Mouse (Mus musculus) macrophage (primary cell): ENCODE results near the gene Ackr2. TPM values are rescaled to one million over a fixed set of nuclear protein-coding genes. Genes with fewer than 3 reads are reported as not detected.

ENCODE experiments used
- H3K27ac ChIP-seq: fragments of 350-480 bp; formaldehyde crosslinking; 2 replicates; pipeline ENCODE4 v1.9.0; 2021
- H3K36me3 ChIP-seq: fragments of 350-480 bp; formaldehyde crosslinking; 2 replicates; pipeline ENCODE4 v1.9.0; 2021; ENCODE audit errors: inconsistent target
- H3K4me3 ChIP-seq: fragments of 350-480 bp; formaldehyde crosslinking; 2 replicates; pipeline ENCODE4 v1.9.0; 2021; ENCODE audit errors: inconsistent target
- H3K79me2 ChIP-seq: fragments of 350-480 bp; formaldehyde crosslinking; 2 replicates; pipeline ENCODE4 v1.9.0; 2021; ENCODE audit errors: inconsistent target
- WGBS: methylation state at CpG from one replicate; pipeline ENCODE4 v1.1.7; 2026; ENCODE audit warnings: inconsistent platforms; ENCODE audit not compliant: missing documents; 5-methylcytosine and 5-hydroxymethylcytosine counted together
- polyA plus RNA-seq: library from polyadenylated mRNA; stranded (reverse); fragments of 250-400 nt; gene quantifications from 3 replicates; pipeline ENCODE4 v1.2.4, GENCODE M21; 2018; ENCODE audit warnings: inconsistent platforms
- total RNA-seq, 78 experiments: library from RNA; depleted of rRNA; stranded (reverse); fragments of 250-400 nt; gene quantifications; 1 replicate in 9 of 78; 2 replicates in 24 of 78; 3 replicates in 43 of 78; 4 replicates in 2 of 78; pipeline ENCODE4 v1.2.4; 2018; ENCODE audit warnings: inconsistent platforms in 56 of 78

Ackr2 gene
- total RNA-seq (2018; cell fraction: chromatin; rRNA removed): not detected
- total RNA-seq (2018; cell fraction: cytosol; rRNA removed): not detected
- total RNA-seq (2018; cell fraction: nucleus; rRNA removed): under 1 TPM in 1 of 26 experiments, not detected in 25; 0.34 TPM
- not detected in 3 replicates for polyA plus RNA-seq

DNA sequence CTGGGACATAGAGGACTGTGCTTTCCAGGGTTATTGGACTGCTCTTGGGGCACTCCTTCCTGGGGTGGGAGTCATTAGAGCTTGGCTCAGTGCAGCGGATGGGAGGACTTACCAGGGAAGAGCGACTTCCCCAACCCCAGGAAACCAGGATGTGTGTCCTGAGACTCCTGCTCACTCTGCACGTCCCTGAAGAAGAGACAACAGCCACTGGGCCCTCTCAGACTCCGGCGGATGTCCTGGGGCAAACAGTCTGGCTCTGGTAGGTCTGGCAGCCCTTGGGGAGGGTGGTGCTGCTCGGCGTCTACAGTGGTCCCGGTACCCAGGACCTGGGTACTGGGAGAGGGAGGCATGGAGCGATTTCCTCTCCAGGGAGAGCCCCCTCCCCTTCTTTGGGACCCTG lies at the start of gene Ackr2:
Gene Ackr2 (plus strand): TSS at position 111 of the 400 bp plus-strand sequence.
- Histone ChIP-seq H3K27ac (no peak within 1 kb of the TSS), H3K4me3 (no peak within 1 kb of the TSS), H3K79me2 (no peaks in the 10 kb centered on the region), H3K36me3 (no peaks in the 10 kb centered on the region)
- WGBS: 93% methylated on average over 9 of the region's 9 CpGs

DNA sequence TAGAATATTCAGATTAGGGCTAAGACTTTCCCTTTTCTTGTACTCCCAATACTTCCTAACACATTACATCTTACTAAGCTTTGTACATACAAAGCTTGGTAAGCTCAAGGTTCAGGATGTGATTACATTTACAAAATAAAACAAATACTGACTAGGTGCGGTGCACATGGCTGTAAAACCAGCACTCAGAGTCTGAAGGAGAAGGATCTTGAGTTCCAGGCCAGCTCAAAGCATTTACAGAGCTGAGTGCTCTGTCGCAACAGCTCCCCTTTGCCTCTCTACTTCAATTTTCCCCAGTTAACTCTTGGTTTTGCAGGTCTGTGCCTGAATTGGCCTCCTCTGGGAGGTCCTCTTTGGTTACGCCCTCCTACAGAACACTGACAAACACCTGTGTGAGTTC lies 43.9 kb upstream of the Ackr2 start:
- H3K27ac ChIP-seq: no peak overlapping the region
- WGBS: 100% methylated on average over 3 of the region's 3 CpGs
- no peak overlapping the region for H3K4me3 ChIP-seq
- H3K36me3 ChIP-seq: peaks cover 19% of the 10 kb centered on the region; the same call in 1 of the 2 replicates
- peaks cover 42% of the 10 kb centered on the region for H3K79me2 ChIP-seq

GRCm38 (mm10) chr9:121856649-121857416 lies 41.3 kb upstream of the Ackr2 start:
- peak overlapping the region; percentile 60 for H3K4me3 ChIP-seq
- H3K27ac ChIP-seq: peak overlapping the region; percentile 39; the same call in 1 of the 2 replicates
- peaks cover 42% of the 10 kb centered on the region for H3K79me2 ChIP-seq
- no peaks in the 10 kb centered on the region for H3K36me3 ChIP-seq
- 2% methylated on average over 38 of the region's 39 CpGs for WGBS

DNA sequence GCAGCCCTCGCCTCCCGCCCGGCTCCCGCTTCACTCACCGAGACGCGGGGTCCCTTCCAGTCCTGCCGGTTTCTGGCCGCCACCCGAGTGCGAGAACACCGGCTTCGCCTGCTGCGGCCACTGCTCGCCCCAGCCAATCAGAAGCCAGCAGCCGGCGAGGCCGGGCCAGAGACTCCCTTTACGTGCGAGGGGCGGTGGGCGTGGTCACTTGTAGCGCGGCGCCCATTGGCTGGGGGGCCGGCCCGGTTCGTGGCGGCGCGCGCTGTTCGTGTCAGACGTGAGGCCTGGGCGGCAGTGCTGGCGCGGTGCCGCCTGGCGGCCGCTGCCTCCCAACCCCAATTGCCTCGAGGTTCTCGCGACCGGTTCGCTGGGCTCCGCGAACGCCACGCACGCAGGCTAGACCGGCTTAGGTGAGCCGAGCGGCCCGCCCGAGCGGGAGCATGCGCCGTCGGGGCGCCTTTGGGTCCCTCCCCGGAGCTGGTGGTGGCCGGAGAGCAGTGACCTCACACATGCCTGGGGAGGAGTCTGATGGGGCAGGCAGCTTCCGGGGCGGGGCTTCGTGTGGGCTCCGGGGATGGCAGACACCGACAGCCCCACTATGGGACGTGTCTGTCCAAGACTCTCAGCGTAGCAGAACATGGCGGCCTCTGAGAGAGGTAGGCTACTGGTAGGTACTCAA lies 40.5 kb upstream of the Ackr2 start:
- WGBS: under 1% methylated on average over 65 of the region's 70 CpGs
- Histone ChIP-seq H3K79me2 (peaks cover 42% of the 10 kb centered on the region), H3K27ac (peak overlapping the region; percentile 84), H3K36me3 (no peaks in the 10 kb centered on the region), H3K4me3 (peak overlapping the region; percentile 60)

DNA sequence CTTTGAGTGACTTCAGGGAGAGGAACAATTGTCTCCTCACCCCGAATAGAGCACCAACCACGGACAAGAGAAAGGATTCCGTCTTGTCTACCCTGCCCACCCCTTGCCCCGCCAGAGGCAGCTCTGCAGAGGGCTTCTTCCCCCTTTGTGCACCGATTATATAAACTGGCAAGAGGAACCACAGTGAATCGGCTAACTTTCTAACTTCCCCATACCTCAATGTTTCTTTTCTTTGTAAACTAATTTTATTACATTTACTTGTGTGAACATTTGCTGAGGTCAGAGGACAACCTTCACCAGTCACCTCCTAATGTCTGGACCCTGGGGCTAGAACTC lies 40.0 kb upstream of the Ackr2 start, which contains the start of gene Higd1a:
Gene Higd1a (minus strand): TSS at position 210 of the 336 bp plus-strand sequence.
- H3K27ac ChIP-seq: peak within 1 kb of the TSS; percentile 84
- 0% methylated on average over 6 of the region's 6 CpGs for WGBS
- H3K4me3 ChIP-seq: peak within 1 kb of the TSS; percentile 60
- peaks cover 38% of the 10 kb centered on the region for H3K79me2 ChIP-seq
- no peaks in the 10 kb centered on the region for H3K36me3 ChIP-seq

DNA sequence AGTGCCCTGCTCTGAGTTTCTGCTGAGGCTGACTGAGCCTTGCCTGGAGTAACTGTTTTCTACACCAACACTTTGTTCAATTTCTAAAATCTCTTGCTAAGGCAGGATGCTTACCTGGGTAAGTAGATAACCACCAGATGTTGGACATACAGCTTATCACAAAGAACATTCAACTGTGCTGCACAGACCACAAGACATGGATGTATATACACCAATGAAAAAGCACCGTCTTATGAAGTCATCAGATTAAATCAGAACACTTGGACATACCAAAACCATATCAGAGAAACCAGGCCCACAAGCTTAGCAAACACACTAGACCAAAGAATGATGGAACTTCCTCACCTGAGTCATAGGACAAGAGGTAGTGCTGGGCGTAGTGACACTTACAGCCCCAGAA lies 38.8 kb upstream of the Ackr2 start:
- no peak overlapping the region for H3K4me3 ChIP-seq
- no peaks in the 10 kb centered on the region for H3K36me3 ChIP-seq
- WGBS: 91% methylated on average over 2 of the region's 2 CpGs
- H3K27ac ChIP-seq: no peak overlapping the region
- peaks cover 26% of the 10 kb centered on the region for H3K79me2 ChIP-seq

DNA sequence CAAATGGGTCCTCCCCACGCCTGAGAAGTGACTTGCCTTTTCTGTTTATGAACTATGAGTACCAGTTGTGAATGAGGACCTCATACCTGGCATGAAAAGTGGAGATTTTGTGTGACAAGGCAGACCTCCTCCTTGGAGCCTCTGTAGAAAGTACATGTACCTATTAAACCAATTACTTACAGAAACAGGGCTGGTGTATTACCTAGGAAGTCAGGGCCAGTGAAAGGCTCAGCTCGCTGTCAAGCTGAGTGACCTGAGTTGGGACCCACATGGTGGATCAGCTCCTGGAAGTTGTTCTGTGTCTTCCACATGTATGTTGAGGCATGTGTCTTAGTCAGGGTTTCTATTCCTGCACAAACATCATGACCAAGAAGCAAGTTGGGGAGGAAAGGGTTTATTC lies 37.2 kb upstream of the Ackr2 start:
- H3K4me3 ChIP-seq: no peak overlapping the region
- WGBS: 100% methylated on average over 2 of the region's 2 CpGs
- no peaks in the 10 kb centered on the region for H3K36me3 ChIP-seq
- H3K27ac ChIP-seq: no peak overlapping the region
- peaks cover 10% of the 10 kb centered on the region for H3K79me2 ChIP-seq

- Histone ChIP-seq H3K27ac (no peak overlapping the region), H3K36me3 (no peaks in the 10 kb centered on the region), H3K79me2 (no peaks in the 10 kb centered on the region), H3K4me3 (no peak overlapping the region)
- WGBS: 95% methylated on average over 4 of the region's 4 CpGs
These were observed 33.3 kb upstream of the Ackr2 start for GRCm38 (mm10) chr9:121864837-121865236.

GRCm38 (mm10) chr9:121865425-121866008 lies 32.6 kb upstream of the Ackr2 start:
- H3K36me3 ChIP-seq: no peaks in the 10 kb centered on the region
- no peak overlapping the region for H3K4me3 ChIP-seq
- no peaks in the 10 kb centered on the region for H3K79me2 ChIP-seq
- WGBS: 73% methylated on average over 3 of the region's 3 CpGs
- H3K27ac ChIP-seq: no peak overlapping the region

DNA sequence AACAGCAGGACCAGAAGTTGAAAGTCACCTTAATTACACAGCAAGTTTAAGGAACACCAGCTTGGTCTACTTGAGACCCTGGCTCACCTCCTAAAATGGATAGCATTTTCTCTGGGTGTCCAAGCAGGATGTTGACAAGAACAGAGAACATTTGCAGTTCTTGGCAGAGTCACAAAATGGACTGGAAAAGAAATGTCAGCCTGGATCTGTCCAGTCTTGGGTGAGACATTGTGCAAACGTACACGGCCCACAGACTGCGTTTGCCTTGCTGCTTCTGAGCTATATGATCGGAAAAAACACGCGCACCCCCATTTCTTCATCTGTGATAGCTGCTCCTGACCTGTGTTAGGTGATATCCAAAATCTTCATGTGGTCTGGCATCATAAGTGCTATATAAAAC lies 30.5 kb upstream of the Ackr2 start:
- H3K27ac ChIP-seq: no peak overlapping the region
- H3K79me2 ChIP-seq: no peaks in the 10 kb centered on the region
- no peaks in the 10 kb centered on the region for H3K36me3 ChIP-seq
- H3K4me3 ChIP-seq: no peak overlapping the region
- 95% methylated on average over 6 of the region's 6 CpGs for WGBS

GRCm38 (mm10) chr9:121868236-121868635 lies 29.9 kb upstream of the Ackr2 start:
- Histone ChIP-seq H3K79me2 (no peaks in the 10 kb centered on the region), H3K27ac (no peak overlapping the region), H3K4me3 (no peak overlapping the region), H3K36me3 (no peaks in the 10 kb centered on the region)
- 92% methylated on average over 6 of the region's 6 CpGs for WGBS

DNA sequence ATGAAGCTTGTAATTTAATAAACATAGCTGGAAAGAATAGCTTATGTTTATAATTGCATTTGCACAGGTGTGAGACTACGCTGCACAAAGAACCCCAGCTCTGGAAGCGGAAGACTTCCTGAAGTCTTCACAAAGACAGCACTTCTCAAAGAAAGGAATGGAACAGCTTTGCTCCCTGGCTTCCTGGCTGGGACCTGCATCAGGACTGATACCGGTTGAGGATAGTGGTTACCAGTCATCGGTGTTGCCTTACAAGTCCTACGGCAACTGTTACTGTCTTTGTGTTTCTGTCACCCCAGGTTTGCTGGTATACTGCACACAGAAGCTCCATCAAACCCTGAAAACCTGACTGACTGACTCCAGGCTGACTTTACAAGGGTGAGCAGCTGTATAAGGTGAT lies 28.7 kb upstream of the Ackr2 start:
- WGBS: 94% methylated on average over 5 of the region's 5 CpGs
- H3K79me2 ChIP-seq: no peaks in the 10 kb centered on the region
- H3K4me3 ChIP-seq: no peak overlapping the region
- H3K27ac ChIP-seq: no peak overlapping the region
- H3K36me3 ChIP-seq: no peaks in the 10 kb centered on the region

- Histone ChIP-seq H3K79me2 (no peaks in the 10 kb centered on the region), H3K27ac (no peak overlapping the region), H3K4me3 (no peak overlapping the region), H3K36me3 (no peaks in the 10 kb centered on the region)
- WGBS: 88% methylated on average over 4 of the region's 4 CpGs
These were observed 28.1 kb upstream of the Ackr2 start for GRCm38 (mm10) chr9:121869973-121870515.

DNA sequence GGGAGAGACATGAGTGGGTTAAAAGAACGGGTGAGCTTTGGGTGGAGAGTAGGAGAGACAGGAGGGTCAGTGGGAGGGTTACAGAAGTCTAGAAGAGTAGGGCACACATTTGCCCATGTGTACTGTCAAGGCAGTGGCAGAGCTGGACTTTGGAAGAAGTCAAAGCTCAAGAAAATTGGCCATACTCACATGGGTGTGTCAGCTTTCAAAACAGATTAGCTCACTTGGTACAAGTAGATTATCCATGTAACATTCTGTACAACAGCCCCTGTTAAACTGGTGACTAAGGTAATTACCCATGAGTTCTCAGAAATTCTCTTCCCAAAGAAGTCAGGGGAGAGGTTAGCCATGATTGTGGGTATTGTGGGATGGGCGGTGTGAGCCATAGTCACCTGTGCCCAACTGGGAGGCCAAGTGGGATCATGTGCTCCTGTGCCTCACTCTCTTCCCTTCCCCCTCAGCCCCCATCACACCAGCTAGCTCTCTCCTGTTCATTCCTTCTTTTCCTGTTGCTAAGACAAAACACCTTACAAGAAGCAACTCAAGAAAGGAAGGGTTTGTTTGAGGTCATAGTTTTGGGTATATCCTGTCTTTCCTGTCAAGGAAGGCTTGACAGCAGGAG lies 26.0 kb upstream of the Ackr2 start:
- 92% methylated on average over 2 of the region's 2 CpGs for WGBS
- no peaks in the 10 kb centered on the region for H3K36me3 ChIP-seq
- H3K4me3 ChIP-seq: no peak overlapping the region

More for the DNA sequence above, 26.0 kb upstream of the Ackr2 start:
- no peaks in the 10 kb centered on the region for H3K79me2 ChIP-seq
- no peak overlapping the region for H3K27ac ChIP-seq
